Mouse (Mus musculus): ENCODE data around the gene Patl2. TPM values are rescaled to one million over a fixed set of nuclear protein-coding genes. Genes with fewer than 3 reads are reported as not detected.

The Patl2 gene
- not detected for total RNA-seq (2023)

GRCm38 (mm10) chr2:122186106-122186505 lies at the start of gene Patl2, which contains the start of gene Terb2:
TSS of gene Patl2 (minus strand) at chr2:122186189.
TSS of gene Terb2 (plus strand) at chr2:122186272.

GRCm38 (mm10) chr2:122234611-122235288 lies 48.8 kb upstream of the Patl2 start, which contains the start of gene Sord:
TSS of gene Sord (plus strand) at chr2:122234749.

GRCm38 (mm10) chr2:122160680-122161079 lies 25.3 kb downstream of the Patl2 start, which contains the start of gene Trim69:
TSS of gene Trim69 (plus strand) at chr2:122160700.

GRCm38 (mm10) chr2:122147508-122148241 lies 38.3 kb downstream of the Patl2 start, which contains the start of gene B2m:
TSS of gene B2m (plus strand) at chr2:122147686.

DNA sequence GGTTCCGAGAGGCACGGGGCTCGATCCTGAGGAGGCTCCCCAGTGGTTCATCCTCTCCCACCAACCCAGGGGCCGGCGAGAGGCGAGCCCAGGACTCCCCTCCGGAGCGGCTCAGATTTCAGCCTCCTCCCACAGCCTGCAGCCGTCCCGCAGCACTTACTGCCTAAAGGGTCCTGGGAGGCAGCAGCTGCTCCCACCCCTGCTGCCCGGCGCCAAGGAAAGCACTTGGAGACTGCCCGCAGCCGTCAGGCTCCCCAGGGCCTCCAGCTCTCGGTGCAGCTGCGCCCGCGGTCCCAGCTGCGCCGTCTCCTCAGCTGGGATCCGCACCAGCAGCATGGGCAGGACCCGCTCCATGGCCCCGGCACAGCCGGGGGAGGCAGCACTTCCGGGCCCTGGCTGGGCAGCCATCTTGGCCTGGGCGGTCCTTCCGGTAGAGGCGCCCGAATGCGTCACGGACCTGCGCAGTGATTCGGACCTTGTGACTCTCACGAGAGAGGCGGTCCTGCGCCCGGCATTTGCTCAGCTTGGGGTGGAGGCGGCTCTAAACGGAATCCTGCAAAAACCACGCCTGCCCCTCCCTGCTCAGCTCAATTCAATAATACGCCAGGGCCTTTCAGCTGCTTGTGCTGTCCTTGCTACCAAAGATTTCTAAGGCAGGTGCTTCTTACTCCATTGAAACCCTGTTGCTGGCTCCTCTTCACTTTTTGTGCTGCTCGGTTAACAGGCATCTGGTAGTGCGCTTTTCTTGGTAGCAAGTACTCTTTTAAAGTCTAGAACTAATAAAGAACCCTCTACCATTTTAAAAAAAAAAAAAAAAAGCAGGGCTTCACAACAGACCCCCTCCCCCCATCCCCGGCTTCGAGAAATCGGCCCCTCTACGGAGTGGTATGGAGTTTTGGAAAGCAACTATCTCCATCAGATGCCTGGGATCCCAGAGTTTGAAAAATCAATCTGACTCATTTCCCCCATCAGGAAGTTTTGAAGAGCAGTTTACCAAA lies 67.7 kb downstream of the Patl2 start, which contains the start of gene Spg11:
TSS of gene Spg11 (minus strand) at position 426 of the 998 bp plus-strand sequence.

Other genes starting within 250 kb of the Patl2 start
- 42.1 TPM for gene Ctdspl2, start 230.2 kb downstream of the Patl2 start, total RNA-seq (2023)
- gene Mageb3, start 230.1 kb downstream of the Patl2 start, total RNA-seq (2023): not detected
- 50.2 TPM for gene Eif3j1, start 157.6 kb downstream of the Patl2 start, total RNA-seq (2023)
- 23.4 TPM for gene Spg11, start 67.8 kb downstream of the Patl2 start, total RNA-seq (2023)
- 2,438 TPM for gene B2m, start 38.5 kb downstream of the Patl2 start, total RNA-seq (2023)
- 0.85 TPM for gene Trim69, start 25.5 kb downstream of the Patl2 start, total RNA-seq (2023)
- gene Terb2, start 83 bp upstream of the Patl2 start, total RNA-seq (2023): not detected
- gene Sord, start 48.6 kb upstream of the Patl2 start, total RNA-seq (2023): 5.2 TPM
- not detected for gene Duox2, start 112.3 kb upstream of the Patl2 start, total RNA-seq (2023)
- 0.47 TPM for gene Duoxa2, start 112.7 kb upstream of the Patl2 start, total RNA-seq (2023)
- gene Duoxa1, start 127.5 kb upstream of the Patl2 start, total RNA-seq (2023): not detected
- not detected for gene Duox1, start 129.5 kb upstream of the Patl2 start, total RNA-seq (2023)
- gene Shf, start 183.0 kb upstream of the Patl2 start, total RNA-seq (2023): 9.7 TPM
- gene Slc28a2, start 240.3 kb upstream of the Patl2 start, total RNA-seq (2023): 106 TPM

All from CD4-positive naive resting alpha-beta T cell, adult 76 days (primary cell).